Mouse (Mus musculus): ENCODE results near the gene Fcf1.

- TF ChIP-seq CTCF (IDR thresholded peaks at IDR 0.05; ENCODE audit: extremely low read depth, insufficient read depth, low read length) (no peak), POLR2A (IDR thresholded peaks at IDR 0.05; ENCODE audit: extremely low read depth, insufficient read depth, low read length) (no peak)
These were observed 27.4 kb upstream of the Fcf1 start for GRCm38 (mm10) chr12:84943006-84943952.

All from cortical plate, adult 2 months (tissue).